Mouse (Mus musculus): ENCODE data around the gene Alpk1. TPM values are rescaled to one million over a fixed set of nuclear protein-coding genes. Genes with fewer than 3 reads are reported as not detected.

Alpk1 gene
- total RNA-seq (2012; rRNA removed) = 0.63 and 0.80 TPM in 2 replicates

- Histone ChIP-seq H3K4me3 (ENCODE audit: insufficient read depth in 1 of 2, low read depth in 1 of 2, low read length in 2 of 2, poor library complexity in 1 of 2, severe bottlenecking in 1 of 2) (peak within 1 kb of the TSS; percentile 2 to 64; a peak in 3 of 4 replicates), H3K36me3 (ENCODE audit: control insufficient read depth, insufficient read depth, low read length, poor library complexity, severe bottlenecking) (no peaks in the 10 kb centered on the region), H3K9me3 (ENCODE audit: control insufficient read depth, insufficient read depth, low read depth, low read length) (no peaks in the 10 kb centered on the region), H3K9ac (ENCODE audit: insufficient read depth, low read depth, low read length, poor library complexity, severe bottlenecking) (no peak within 1 kb of the TSS), H3K4me1 (ENCODE audit: control insufficient read depth in 2 of 2, insufficient read depth in 2 of 2, low read length in 2 of 2, poor library complexity in 1 of 2) (no peaks in the 10 kb centered on the region), H3K27ac (ENCODE audit: insufficient read depth, low read depth, low read length, poor library complexity, severe bottlenecking) (no peak within 1 kb of the TSS)
- DNase-seq (ENCODE audit: low read depth, low spot score) = peak; percentile 50
- in situ Hi-C loops (cut with MboI; ENCODE audit: low sequenced_read_pairs in 2 of 2, unreplicated experiment in 2 of 2) = no loop called here
- TF ChIP-seq ZNF384 (IDR thresholded peaks at IDR 0.05; ENCODE audit: low read depth, low read length) = no peak
- TF ChIP-seq ZC3H11A (IDR thresholded peaks at IDR 0.05; ENCODE audit: borderline replicate concordance, low read depth, low read length) = no peak
- TF ChIP-seq CHD2 (IDR thresholded peaks at IDR 0.05; ENCODE audit: low read depth, low read length) = no peak
- TF ChIP-seq MAFK (IDR thresholded peaks at IDR 0.05; ENCODE audit: insufficient read depth, low read depth, low read length) = no peak
- no peak for TF ChIP-seq HCFC1 (IDR thresholded peaks at IDR 0.05; ENCODE audit: borderline replicate concordance, insufficient read depth, low read length)
Observed at GRCm38 (mm10) chr3:127780021-127780644, at the start of gene Alpk1. Alpk1 (minus strand) TSS chr3:127780527.

- TF ChIP-seq MAFK (IDR thresholded peaks at IDR 0.05; ENCODE audit: insufficient read depth, low read depth, low read length) = no peak
- no peak for TF ChIP-seq HCFC1 (IDR thresholded peaks at IDR 0.05; ENCODE audit: borderline replicate concordance, insufficient read depth, low read length)
- no peak for TF ChIP-seq CHD2 (IDR thresholded peaks at IDR 0.05; ENCODE audit: low read depth, low read length)
- TF ChIP-seq ZNF384 (IDR thresholded peaks at IDR 0.05; ENCODE audit: low read depth, low read length) = no peak
- no peak for TF ChIP-seq ZC3H11A (IDR thresholded peaks at IDR 0.05; ENCODE audit: borderline replicate concordance, low read depth, low read length)
- no peak for DNase-seq (ENCODE audit: low read depth, low spot score)
- H3K9me3 ChIP-seq (ENCODE audit: control insufficient read depth, insufficient read depth, low read depth, low read length) = no peaks in the 10 kb centered on the region
- no peak overlapping the region for H3K9ac ChIP-seq (ENCODE audit: insufficient read depth, low read depth, low read length, poor library complexity, severe bottlenecking)
- in situ Hi-C loops (cut with MboI; ENCODE audit: low sequenced_read_pairs in 2 of 2, unreplicated experiment in 2 of 2) = no loop called here
- H3K4me3 ChIP-seq (ENCODE audit: insufficient read depth in 1 of 2, low read depth in 1 of 2, low read length in 2 of 2, poor library complexity in 1 of 2, severe bottlenecking in 1 of 2) = no peak overlapping the region
- no peak overlapping the region for H3K27ac ChIP-seq (ENCODE audit: insufficient read depth, low read depth, low read length, poor library complexity, severe bottlenecking)
- no peaks in the 10 kb centered on the region for H3K4me1 ChIP-seq (ENCODE audit: control insufficient read depth in 2 of 2, insufficient read depth in 2 of 2, low read length in 2 of 2, poor library complexity in 1 of 2)
- H3K36me3 ChIP-seq (ENCODE audit: control insufficient read depth, insufficient read depth, low read length, poor library complexity, severe bottlenecking) = no peaks in the 10 kb centered on the region; the same call in 1 of the 2 replicates
Observed at GRCm38 (mm10) chr3:127827123-127827522, 46.8 kb upstream of the Alpk1 start.

GRCm38 (mm10) chr3:127826503-127826902 is 46.2 kb upstream of the Alpk1 start:
- Histone ChIP-seq H3K9me3 (ENCODE audit: control insufficient read depth, insufficient read depth, low read depth, low read length) (no peaks in the 10 kb centered on the region), H3K9ac (ENCODE audit: insufficient read depth, low read depth, low read length, poor library complexity, severe bottlenecking) (no peak overlapping the region), H3K36me3 (ENCODE audit: control insufficient read depth, insufficient read depth, low read length, poor library complexity, severe bottlenecking) (peaks cover 3% of the 10 kb centered on the region; the same call in 1 of the 2 replicates), H3K4me3 (ENCODE audit: insufficient read depth in 1 of 2, low read depth in 1 of 2, low read length in 2 of 2, poor library complexity in 1 of 2, severe bottlenecking in 1 of 2) (no peak overlapping the region), H3K27ac (ENCODE audit: insufficient read depth, low read depth, low read length, poor library complexity, severe bottlenecking) (no peak overlapping the region), H3K4me1 (ENCODE audit: control insufficient read depth in 2 of 2, insufficient read depth in 2 of 2, low read length in 2 of 2, poor library complexity in 1 of 2) (no peaks in the 10 kb centered on the region)
- no peak for DNase-seq (ENCODE audit: low read depth, low spot score)
- TF ChIP-seq ZC3H11A (IDR thresholded peaks at IDR 0.05; ENCODE audit: borderline replicate concordance, low read depth, low read length) = no peak
- TF ChIP-seq MAFK (IDR thresholded peaks at IDR 0.05; ENCODE audit: insufficient read depth, low read depth, low read length) = no peak
- TF ChIP-seq ZNF384 (IDR thresholded peaks at IDR 0.05; ENCODE audit: low read depth, low read length) = no peak
- TF ChIP-seq CHD2 (IDR thresholded peaks at IDR 0.05; ENCODE audit: low read depth, low read length) = no peak
- TF ChIP-seq HCFC1 (IDR thresholded peaks at IDR 0.05; ENCODE audit: borderline replicate concordance, insufficient read depth, low read length) = no peak
- in situ Hi-C loops (cut with MboI; ENCODE audit: low sequenced_read_pairs in 2 of 2, unreplicated experiment in 2 of 2) = no loop called here

- Histone ChIP-seq H3K36me3 (ENCODE audit: control insufficient read depth, insufficient read depth, low read length, poor library complexity, severe bottlenecking) (peaks cover 4% of the 10 kb centered on the region; the same call in 1 of the 2 replicates), H3K4me3 (ENCODE audit: insufficient read depth in 1 of 2, low read depth in 1 of 2, low read length in 2 of 2, poor library complexity in 1 of 2, severe bottlenecking in 1 of 2) (no peak overlapping the region), H3K9ac (ENCODE audit: insufficient read depth, low read depth, low read length, poor library complexity, severe bottlenecking) (no peak overlapping the region), H3K27ac (ENCODE audit: insufficient read depth, low read depth, low read length, poor library complexity, severe bottlenecking) (no peak overlapping the region), H3K9me3 (ENCODE audit: control insufficient read depth, insufficient read depth, low read depth, low read length) (no peaks in the 10 kb centered on the region), H3K4me1 (ENCODE audit: control insufficient read depth in 2 of 2, insufficient read depth in 2 of 2, low read length in 2 of 2, poor library complexity in 1 of 2) (no peaks in the 10 kb centered on the region)
- in situ Hi-C loops (cut with MboI; ENCODE audit: low sequenced_read_pairs in 2 of 2, unreplicated experiment in 2 of 2) = no loop called here
- no peak for DNase-seq (ENCODE audit: low read depth, low spot score)
- TF ChIP-seq CHD2 (IDR thresholded peaks at IDR 0.05; ENCODE audit: low read depth, low read length) (no peak), ZNF384 (IDR thresholded peaks at IDR 0.05; ENCODE audit: low read depth, low read length) (no peak), ZC3H11A (IDR thresholded peaks at IDR 0.05; ENCODE audit: borderline replicate concordance, low read depth, low read length) (no peak), MAFK (IDR thresholded peaks at IDR 0.05; ENCODE audit: insufficient read depth, low read depth, low read length) (no peak), HCFC1 (IDR thresholded peaks at IDR 0.05; ENCODE audit: borderline replicate concordance, insufficient read depth, low read length) (no peak)
Observed at GRCm38 (mm10) chr3:127823886-127824863, 43.8 kb upstream of the Alpk1 start.
